Mouse (Mus musculus) kidney, postnatal 4 days (tissue): ENCODE results near the gene Prss30.

Source experiments
- DNase-seq, 2 experiments: peaks; one replicate each; pipeline ENCODE4 v3.0.0; 2021; ENCODE audit warnings: mixed read lengths in 2 of 2

The Prss30 gene

GRCm38 (mm10) chr17:23980297-23980909 lies at the start of gene Prss30:
Gene Prss30 (minus strand): TSS chr17:23980566.
- no peak for DNase-seq

GRCm38 (mm10) chr17:24029477-24029876 lies 49.1 kb upstream of the Prss30 start:
- no peak for DNase-seq

GRCm38 (mm10) chr17:24021375-24022199 lies 41.2 kb upstream of the Prss30 start:
- DNase-seq: peak in 1 of 2 experiments; percentile 22

GRCm38 (mm10) chr17:24020696-24021095 lies 40.3 kb upstream of the Prss30 start:
- no peak for DNase-seq

- DNase-seq: peak; percentile 44 to 58
Measured at GRCm38 (mm10) chr17:24015727-24016126, 35.4 kb upstream of the Prss30 start.

- no peak for DNase-seq
Measured at GRCm38 (mm10) chr17:24014433-24014965, 34.1 kb upstream of the Prss30 start.

GRCm38 (mm10) chr17:24012921-24013320 lies 32.6 kb upstream of the Prss30 start:
- no peak for DNase-seq

GRCm38 (mm10) chr17:24009617-24010016 lies 29.3 kb upstream of the Prss30 start:
- peak in 1 of 2 experiments; percentile 21 for DNase-seq

- DNase-seq: no peak
Measured at GRCm38 (mm10) chr17:24008105-24008504, 27.7 kb upstream of the Prss30 start.

- no peak for DNase-seq
Measured at GRCm38 (mm10) chr17:24007391-24007790, 27.0 kb upstream of the Prss30 start.

GRCm38 (mm10) chr17:24006930-24007329 lies 26.6 kb upstream of the Prss30 start:
- DNase-seq: no peak

GRCm38 (mm10) chr17:24005049-24005448 lies 24.7 kb upstream of the Prss30 start:
- DNase-seq: no peak

GRCm38 (mm10) chr17:24004071-24004665 lies 23.8 kb upstream of the Prss30 start:
- DNase-seq: no peak

- DNase-seq: no peak
Measured at GRCm38 (mm10) chr17:24000404-24000803, 20.0 kb upstream of the Prss30 start.

- DNase-seq: no peak
Measured at GRCm38 (mm10) chr17:23998383-23998782, 18.0 kb upstream of the Prss30 start.

GRCm38 (mm10) chr17:23997901-23998300 lies 17.5 kb upstream of the Prss30 start, which contains the start of gene Prss22:
Gene Prss22 (minus strand): TSS chr17:23998100.
- DNase-seq: no peak

GRCm38 (mm10) chr17:23995421-23995820 lies 15.1 kb upstream of the Prss30 start:
- no peak for DNase-seq

GRCm38 (mm10) chr17:23994667-23995066 lies 14.3 kb upstream of the Prss30 start:
- DNase-seq: no peak

- DNase-seq: peak; percentile 97 to 98
Measured at GRCm38 (mm10) chr17:23993559-23994428, 13.4 kb upstream of the Prss30 start.

- peak; percentile 48 to 74 for DNase-seq
Measured at GRCm38 (mm10) chr17:23992789-23993553, 12.6 kb upstream of the Prss30 start.

- no peak for DNase-seq
Measured at GRCm38 (mm10) chr17:23989802-23990201, 9.4 kb upstream of the Prss30 start.

- DNase-seq: no peak
Measured at GRCm38 (mm10) chr17:23984989-23985388, 4.6 kb upstream of the Prss30 start.
